Mouse (Mus musculus): Measurements from ENCODE around the gene Cckar. TPM values are rescaled to one million over a fixed set of nuclear protein-coding genes. Genes with fewer than 3 reads are reported as not detected.
A peak's percentile ranks its signal among the peaks of the same experiment; 100 is the strongest.
"Not testable (repeated sequence)": the region's sequence is repeated elsewhere in the genome, so short reads cannot be mapped to it uniquely, and the experiment has no call there.

Gene Cckar
- total RNA-seq, 2 experiments from 2014 or later = not detected

GRCm38 (mm10) chr5:53688326-53688725 is 19.2 kb downstream of the Cckar start:
- Histone ChIP-seq H3K4me3 (no peak overlapping the region), H3K27ac (no peak overlapping the region)
- DNase-seq (ENCODE audit: low spot score in 2 of 2) = no peak
- no peak for TF ChIP-seq CTCF (conservative IDR thresholded peaks at IDR 0.05)

GRCm38 (mm10) chr5:53686379-53686778 is 21.1 kb downstream of the Cckar start:
- TF ChIP-seq CTCF (conservative IDR thresholded peaks at IDR 0.05) = no peak
- Histone ChIP-seq H3K27ac (no peak overlapping the region), H3K4me3 (no peak overlapping the region)
- DNase-seq (ENCODE audit: low spot score in 2 of 2) = no peak

GRCm38 (mm10) chr5:53685623-53686022 is 21.9 kb downstream of the Cckar start:
- Histone ChIP-seq H3K4me3 (no peak overlapping the region), H3K27ac (no peak overlapping the region)
- DNase-seq (ENCODE audit: low spot score in 2 of 2) = no peak
- TF ChIP-seq CTCF (conservative IDR thresholded peaks at IDR 0.05) = no peak

- no peak overlapping the region for H3K27ac ChIP-seq
- no peak for TF ChIP-seq CTCF (conservative IDR thresholded peaks at IDR 0.05)
- no peak for DNase-seq (ENCODE audit: low spot score in 2 of 2)
- H3K4me3 ChIP-seq = no peak overlapping the region
These were observed 23.1 kb downstream of the Cckar start for GRCm38 (mm10) chr5:53684417-53684816.

GRCm38 (mm10) chr5:53683916-53684315 is 23.6 kb downstream of the Cckar start:
- DNase-seq (ENCODE audit: low spot score in 2 of 2) = no peak
- Histone ChIP-seq H3K27ac (no peak overlapping the region), H3K4me3 (no peak overlapping the region)
- no peak for TF ChIP-seq CTCF (conservative IDR thresholded peaks at IDR 0.05)

GRCm38 (mm10) chr5:53679651-53680050 is 27.9 kb downstream of the Cckar start:
- no peak overlapping the region for H3K4me3 ChIP-seq
- TF ChIP-seq CTCF (conservative IDR thresholded peaks at IDR 0.05) = no peak
- peak; percentile 23 to 33 for DNase-seq (ENCODE audit: low spot score in 2 of 2)
- no peak overlapping the region for H3K27ac ChIP-seq

- no peak for DNase-seq (ENCODE audit: low spot score in 2 of 2)
- no peak overlapping the region for H3K27ac ChIP-seq
- no peak for TF ChIP-seq CTCF (conservative IDR thresholded peaks at IDR 0.05)
- H3K4me3 ChIP-seq = no peak overlapping the region
These were observed 29.3 kb downstream of the Cckar start for GRCm38 (mm10) chr5:53678036-53678767.

DNA sequence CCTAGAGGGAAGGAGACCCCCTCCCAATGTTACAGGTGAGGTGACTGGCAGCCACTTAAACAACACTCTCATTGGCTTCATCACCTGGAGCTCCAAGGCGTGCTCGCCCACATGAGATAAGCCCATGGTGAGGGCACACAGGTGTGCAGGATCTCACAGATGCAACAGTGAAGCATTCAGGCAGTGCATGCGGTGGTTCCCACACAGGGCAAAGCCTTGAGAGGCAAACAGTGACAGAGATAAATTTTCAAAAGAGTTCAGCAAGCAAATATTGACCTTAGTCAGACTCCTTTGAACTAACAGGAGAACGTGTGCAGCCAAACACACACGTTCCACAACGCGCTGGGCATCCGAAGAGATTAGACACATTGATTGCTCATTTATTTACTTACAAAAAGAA is 30.8 kb downstream of the Cckar start:
- no peak overlapping the region for H3K4me3 ChIP-seq
- TF ChIP-seq CTCF (conservative IDR thresholded peaks at IDR 0.05) = no peak
- DNase-seq (ENCODE audit: low spot score in 2 of 2) = no peak
- H3K27ac ChIP-seq = no peak overlapping the region

- not testable (repeated sequence) for H3K27ac ChIP-seq; H3K4me3 ChIP-seq; DNase-seq (ENCODE audit: low spot score in 2 of 2)
These were observed 33.9 kb downstream of the Cckar start for GRCm38 (mm10) chr5:53673493-53674150.

GRCm38 (mm10) chr5:53672352-53672751 is 35.2 kb downstream of the Cckar start:
- no peak overlapping the region for H3K27ac ChIP-seq
- TF ChIP-seq CTCF (conservative IDR thresholded peaks at IDR 0.05) = peak; percentile 87
- DNase-seq (ENCODE audit: low spot score in 2 of 2) = peak; percentile 62 to 78
- no peak overlapping the region for H3K4me3 ChIP-seq

GRCm38 (mm10) chr5:53671507-53671906 is 36.0 kb downstream of the Cckar start:
- no peak for DNase-seq (ENCODE audit: low spot score in 2 of 2)

GRCm38 (mm10) chr5:53670321-53670938 is 37.1 kb downstream of the Cckar start:
- Histone ChIP-seq H3K4me3 (no peak overlapping the region), H3K27ac (no peak overlapping the region)
- no peak for TF ChIP-seq CTCF (conservative IDR thresholded peaks at IDR 0.05)
- DNase-seq (ENCODE audit: low spot score in 2 of 2) = no peak

More at GRCm38 (mm10) chr5:53671507-53671906, 36.0 kb downstream of the Cckar start:
- TF ChIP-seq CTCF (conservative IDR thresholded peaks at IDR 0.05) = no peak
- Histone ChIP-seq H3K27ac (no peak overlapping the region), H3K4me3 (no peak overlapping the region)

GRCm38 (mm10) chr5:53668021-53668420 is 39.5 kb downstream of the Cckar start:
- no peak for DNase-seq (ENCODE audit: low spot score in 2 of 2)
- Histone ChIP-seq H3K27ac (no peak overlapping the region), H3K4me3 (no peak overlapping the region)
- no peak for TF ChIP-seq CTCF (conservative IDR thresholded peaks at IDR 0.05)
